Mouse (Mus musculus): Measurements from ENCODE around the gene Pde8a.

Pde8a gene

DNA sequence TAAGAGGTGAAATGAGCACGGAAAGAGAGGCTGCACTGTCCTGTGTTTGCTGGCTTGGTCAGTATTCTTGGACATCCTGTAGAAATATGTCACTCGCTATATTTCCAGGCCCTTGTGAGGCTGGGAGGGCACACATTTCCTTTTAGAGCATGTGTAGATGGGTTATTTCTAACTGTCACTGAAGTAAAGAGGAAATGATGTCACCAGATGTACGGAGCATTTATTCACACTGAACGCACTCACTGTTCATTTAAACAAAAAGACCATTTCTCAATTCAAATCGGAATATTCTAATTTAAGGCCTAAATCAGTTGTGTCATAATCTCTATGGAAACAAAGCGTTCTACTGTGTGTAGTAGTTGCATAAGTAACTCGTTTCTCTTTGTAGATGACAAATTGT lies 48.2 kb downstream of the Pde8a start:
- CTCF ChIA-PET: no interaction called here

- CTCF ChIA-PET: no interaction called here
These were observed 59.5 kb downstream of the Pde8a start for GRCm38 (mm10) chr7:81272908-81273307.

DNA sequence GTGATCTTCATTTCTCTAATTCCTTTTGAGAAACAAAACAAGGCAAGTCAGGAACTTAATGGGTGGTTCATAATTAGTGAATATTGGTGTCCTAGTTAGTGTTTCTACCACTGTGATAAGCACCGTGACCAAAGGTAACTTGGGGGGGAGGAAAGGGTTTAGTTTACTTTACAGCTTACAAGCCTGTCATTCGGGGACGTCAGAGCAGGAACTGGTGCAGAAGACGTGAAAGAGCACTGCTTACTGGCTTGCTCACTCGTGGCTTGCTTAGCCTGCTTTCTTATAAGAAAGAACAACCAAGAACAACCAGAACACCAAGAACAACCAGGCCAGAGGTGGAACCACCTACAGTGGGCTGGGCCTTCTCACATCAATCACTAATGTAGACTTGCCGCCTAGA lies 65.6 kb downstream of the Pde8a start:
- CTCF ChIA-PET: no interaction called here

DNA sequence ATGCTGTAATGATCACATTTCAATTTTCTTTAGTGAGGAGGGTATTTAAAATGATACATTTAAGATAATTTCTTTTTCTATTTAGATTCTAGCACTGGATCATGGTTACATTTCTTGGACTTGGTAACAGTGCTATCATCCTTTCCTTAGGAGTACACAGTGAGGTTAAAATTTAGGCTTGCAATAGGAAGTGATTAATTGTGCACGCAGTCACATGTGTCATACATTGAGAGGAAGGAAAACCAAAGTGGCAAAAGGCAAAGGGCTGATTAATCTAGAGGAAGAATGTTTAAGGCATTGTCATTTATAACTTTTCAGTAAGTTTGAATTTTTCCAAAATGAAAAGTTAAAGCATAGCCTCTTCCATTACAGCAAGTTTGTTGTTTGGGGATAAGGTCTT lies 67.8 kb downstream of the Pde8a start:
- CTCF ChIA-PET: interaction anchor here (0.7 kb wide), 1 partner anchor 1529 kb away, joined by 3 read pairs; no protein-coding TSS in a partner anchor

GRCm38 (mm10) chr7:81286456-81286855 lies 73.1 kb downstream of the Pde8a start:
- CTCF ChIA-PET: no interaction called here

DNA sequence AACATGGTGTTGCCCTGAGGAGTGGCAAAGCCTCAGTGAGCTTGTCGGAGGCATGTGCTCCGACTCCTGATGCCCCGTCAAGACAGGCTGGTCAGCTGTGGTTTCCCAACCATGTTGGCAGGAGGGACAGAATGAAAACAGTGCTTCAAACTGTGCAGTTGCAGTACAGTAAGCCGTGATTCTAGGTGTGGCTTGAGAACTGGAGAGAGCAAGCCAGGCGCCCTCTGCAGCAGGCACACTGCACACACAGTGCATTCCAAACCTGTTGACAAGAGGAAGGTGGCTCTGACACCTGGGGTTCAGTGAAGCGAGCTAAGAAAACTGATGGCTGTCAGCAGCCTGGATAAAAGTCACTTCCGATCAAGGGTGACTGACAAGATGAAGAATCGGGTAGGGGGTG lies 73.5 kb downstream of the Pde8a start:
- CTCF ChIA-PET: no interaction called here

- CTCF ChIA-PET: no interaction called here
These were observed 81.8 kb downstream of the Pde8a start for GRCm38 (mm10) chr7:81295169-81295568.

DNA sequence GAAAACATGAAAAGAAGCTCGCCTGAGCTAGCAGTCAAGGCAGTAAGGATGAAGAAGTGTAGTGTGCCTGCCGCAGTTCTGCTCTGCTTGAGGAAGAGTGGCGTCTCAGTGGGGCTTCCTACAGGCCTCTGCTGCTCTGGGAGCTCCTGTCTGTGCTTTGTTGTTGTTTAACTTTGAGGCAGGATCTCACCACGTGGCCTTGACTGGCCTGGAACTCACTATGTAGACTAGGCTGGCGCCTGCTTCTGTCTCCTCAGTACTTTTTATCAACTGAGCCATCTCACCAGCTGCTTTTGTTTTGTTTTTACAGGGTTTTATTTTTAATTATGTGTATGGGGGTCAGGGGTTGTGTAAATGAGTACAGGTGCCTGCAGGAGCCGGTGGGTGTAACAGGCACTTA lies 84.8 kb downstream of the Pde8a start:
- CTCF ChIA-PET: no interaction called here

DNA sequence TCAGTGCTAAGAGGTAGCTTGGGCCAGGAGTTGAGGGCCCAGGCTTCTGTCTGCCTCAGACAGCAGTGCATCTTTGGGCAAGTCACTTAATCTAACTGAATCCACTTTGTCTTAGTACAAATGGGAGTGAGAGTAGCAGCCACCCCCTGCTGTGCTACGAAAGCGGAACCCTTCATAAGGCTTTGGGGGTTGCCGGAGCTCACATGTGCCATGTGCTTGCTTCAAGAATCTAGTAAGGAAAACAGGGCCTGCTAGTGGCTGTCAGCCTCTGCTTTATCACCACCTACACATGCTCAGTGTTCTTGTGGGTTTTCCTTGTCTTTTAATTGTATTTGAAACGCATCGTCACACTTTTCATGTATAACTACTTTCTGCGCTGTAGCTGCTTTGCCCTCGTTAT lies 87.9 kb downstream of the Pde8a start:
- CTCF ChIA-PET: no interaction called here

DNA sequence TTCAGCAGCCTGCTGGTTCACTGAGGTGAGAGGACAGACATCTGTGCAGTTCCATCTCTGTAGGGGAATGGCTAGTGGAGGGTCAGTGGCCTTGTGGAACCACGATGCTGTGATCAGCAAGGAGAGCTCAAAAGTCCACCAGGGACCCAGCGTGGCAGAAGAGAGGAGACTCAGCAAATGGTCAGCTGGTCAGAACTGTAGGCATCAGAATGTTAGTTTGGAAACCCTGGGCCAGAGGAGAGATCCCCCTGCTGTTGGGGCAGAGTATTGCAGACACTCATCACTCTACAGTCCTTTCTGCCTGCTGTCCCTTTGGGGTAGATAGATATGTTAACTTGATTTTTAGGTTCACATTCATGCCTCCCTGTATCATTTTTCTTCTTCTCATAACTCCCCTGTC lies 90.3 kb downstream of the Pde8a start:
- CTCF ChIA-PET: no interaction called here

DNA sequence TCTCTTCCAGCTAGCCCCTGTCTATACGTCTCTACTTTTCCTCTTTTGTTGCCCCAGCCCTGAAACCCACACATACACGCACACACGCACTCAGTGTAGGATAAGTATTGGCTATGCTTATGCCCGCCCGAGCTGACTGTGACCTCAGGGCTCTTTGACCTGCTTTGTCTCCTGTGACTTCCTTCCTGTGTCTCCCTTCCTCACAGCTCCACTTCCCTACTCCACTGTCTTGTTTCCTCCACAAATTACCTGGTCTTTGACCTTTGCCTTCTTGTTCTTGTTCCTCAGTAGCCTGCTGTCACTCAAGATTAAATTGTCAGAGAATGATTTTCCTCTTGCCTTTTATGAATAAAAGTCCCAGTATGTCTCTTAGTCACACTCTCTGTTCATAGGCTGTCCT lies 90.7 kb downstream of the Pde8a start:
- CTCF ChIA-PET: no interaction called here

DNA sequence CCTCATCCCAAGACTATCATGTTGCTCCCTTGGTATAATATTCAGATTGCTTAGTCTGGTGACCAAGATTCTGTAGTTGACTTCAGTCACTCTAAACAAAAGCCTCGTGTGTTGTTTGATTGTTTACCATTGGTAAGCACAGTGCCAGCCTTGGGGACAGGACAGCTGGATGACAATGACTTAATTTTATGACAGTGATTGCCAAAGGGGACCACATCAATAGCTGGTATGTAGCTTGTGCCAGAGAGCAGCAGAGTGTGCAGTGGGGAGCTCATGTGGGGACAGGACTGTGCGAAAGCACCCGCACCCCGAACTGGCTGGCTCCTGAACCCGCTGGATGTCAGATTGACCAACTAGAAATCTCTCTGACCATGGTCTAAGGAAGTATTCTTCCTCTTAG lies 91.3 kb downstream of the Pde8a start:
- CTCF ChIA-PET: no interaction called here

- CTCF ChIA-PET: no interaction called here
These were observed 94.3 kb downstream of the Pde8a start for GRCm38 (mm10) chr7:81307735-81308134.

GRCm38 (mm10) chr7:81309247-81309646 lies 95.9 kb downstream of the Pde8a start:
- CTCF ChIA-PET: no interaction called here

DNA sequence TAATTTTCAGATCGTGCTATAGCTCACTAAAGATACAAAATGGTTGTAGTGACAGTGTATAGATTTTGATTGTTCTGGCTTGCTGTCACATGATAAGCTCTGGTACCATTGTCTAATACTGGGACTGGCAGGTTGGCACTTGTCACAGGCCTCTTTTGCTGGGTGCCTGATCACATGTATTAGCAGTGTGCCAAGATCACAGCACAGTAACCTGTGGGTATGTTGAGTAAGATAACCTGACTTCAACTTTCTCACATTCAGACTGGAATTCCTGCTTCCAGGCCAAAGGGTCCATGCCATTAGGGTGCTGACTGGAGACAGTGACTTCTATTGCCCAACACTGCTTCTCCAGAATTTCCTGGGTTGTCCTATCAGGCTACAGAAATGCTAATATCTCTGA lies 97.7 kb downstream of the Pde8a start:
- CTCF ChIA-PET: no interaction called here

DNA sequence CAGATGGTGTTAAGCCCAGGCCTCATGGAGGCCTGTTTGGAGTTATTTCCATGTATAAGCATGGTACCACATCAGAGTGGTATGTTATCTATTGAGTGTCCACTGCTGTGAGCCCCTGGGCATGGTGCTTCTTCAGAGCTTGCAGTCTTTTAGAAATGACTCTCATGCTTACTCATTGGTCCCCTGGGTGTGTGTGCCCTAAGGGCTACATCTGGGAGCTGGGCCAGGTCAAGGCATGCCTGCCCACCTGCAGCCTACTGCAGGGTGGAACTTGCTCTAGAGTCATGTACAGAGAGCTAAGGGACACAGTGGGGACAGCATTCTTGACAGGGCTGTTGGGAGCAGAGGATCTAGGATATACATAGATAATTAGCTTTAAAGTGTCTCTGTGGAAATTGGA lies 98.2 kb downstream of the Pde8a start:
- CTCF ChIA-PET: no interaction called here

- CTCF ChIA-PET: no interaction called here
These were observed 102.2 kb downstream of the Pde8a start for GRCm38 (mm10) chr7:81315583-81315982.

- CTCF ChIA-PET: no interaction called here
These were observed 106.4 kb downstream of the Pde8a start for GRCm38 (mm10) chr7:81319749-81320148.

- CTCF ChIA-PET: no interaction called here
These were observed 108.4 kb downstream of the Pde8a start for GRCm38 (mm10) chr7:81321776-81322175.

DNA sequence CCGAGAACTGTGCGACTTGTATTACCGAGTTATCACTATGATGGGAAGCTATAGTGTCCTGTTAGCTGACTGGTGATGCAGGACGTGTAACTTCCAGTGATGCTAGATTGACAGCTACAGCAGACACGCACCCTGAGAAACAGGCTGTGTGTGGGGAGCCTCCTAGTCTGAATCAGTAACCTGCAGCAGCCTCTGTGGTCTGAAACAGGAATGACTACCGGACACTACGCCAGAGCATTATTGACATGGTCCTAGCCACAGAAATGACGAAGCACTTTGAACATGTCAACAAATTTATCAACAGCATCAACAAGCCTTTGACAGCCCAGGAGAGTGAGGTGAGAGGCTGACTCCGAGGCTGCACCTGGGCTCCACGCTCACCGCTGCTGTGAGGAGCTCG lies 112.6 kb downstream of the Pde8a start:
- CTCF ChIA-PET: no interaction called here

GRCm38 (mm10) chr7:81326859-81327258 lies 113.5 kb downstream of the Pde8a start:
- CTCF ChIA-PET: interaction anchor here (0.7 kb wide), 1 partner anchor 21 kb away, joined by 3 read pairs; no protein-coding TSS in a partner anchor

- CTCF ChIA-PET: interaction anchor here (0.6 to 0.7 kb wide), 2 partner anchors 22 to 122 kb away, joined by 3 to 6 read pairs; no protein-coding TSS in a partner anchor
These were observed 114.3 kb downstream of the Pde8a start for GRCm38 (mm10) chr7:81327661-81328060.

DNA sequence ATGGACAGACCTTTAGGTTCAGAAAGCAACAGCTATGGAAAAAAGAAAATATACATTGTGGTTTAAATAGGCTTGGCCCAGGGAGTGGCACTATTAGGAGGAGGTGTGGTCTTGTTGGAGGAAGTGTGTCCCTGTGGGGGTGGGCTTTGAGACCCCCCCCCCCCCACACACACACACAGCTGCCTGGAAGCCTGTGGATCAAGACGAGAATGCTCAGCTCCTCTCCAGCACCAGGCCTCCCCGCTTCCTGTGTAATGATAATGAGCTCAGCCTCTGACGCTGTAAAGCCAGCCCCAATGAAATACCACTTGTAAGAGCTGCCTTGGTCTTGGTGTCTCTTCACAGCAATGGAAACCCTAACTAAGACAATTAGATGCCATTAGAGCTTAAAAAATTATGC lies 117.4 kb downstream of the Pde8a start:
- CTCF ChIA-PET: interaction anchor here (0.6 to 0.7 kb wide), 2 partner anchors 8 to 11 kb away, joined by 3 read pairs; no protein-coding TSS in a partner anchor

DNA sequence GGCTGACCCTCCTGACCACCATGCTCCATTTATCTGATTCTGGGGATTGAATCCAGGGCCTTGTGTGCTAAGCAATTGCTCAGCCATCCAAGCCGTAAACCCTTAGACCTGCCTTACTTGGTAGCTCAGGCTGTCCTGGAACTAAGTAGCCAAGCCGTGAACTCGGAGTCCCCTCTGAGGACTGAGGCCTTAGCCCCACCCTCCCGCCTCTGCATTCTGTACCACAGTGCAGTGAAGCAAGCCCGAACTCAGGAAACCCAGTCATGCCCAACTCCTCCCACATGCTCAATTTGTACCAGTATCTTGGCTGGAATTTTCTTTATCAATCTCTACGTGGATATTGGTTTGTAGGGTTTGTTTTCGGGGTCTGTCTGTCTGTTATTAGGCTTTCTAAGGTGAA lies 118.5 kb downstream of the Pde8a start:
- CTCF ChIA-PET: interaction anchor here (0.7 kb wide), 1 partner anchor 10 kb away, joined by 3 read pairs; no protein-coding TSS in a partner anchor
